Comparison of ENCODE assay signal across 30 mouse cellular contexts in genomic region chr2:12978771-12979170, GRCm38 (mm10). TPM values are rescaled to one million over a fixed set of nuclear protein-coding genes. Genes with fewer than 3 reads are reported as not detected.
A peak's percentile ranks its signal among the peaks of the same experiment; 100 is the strongest.
DNase-seq lines count a peak whose midpoint lies in the region; ATAC-seq and TF ChIP-seq lines count a peak whose summit lies in the region.
"Had no signal": no experiment of that assay in that cellular context is flagged by ENCODE, and none has a peak within 500 bp of the region (broad histone marks: within the 10 kb centered on the region; RNA-seq: fewer than 3 reads in every experiment).

No protein-coding gene starts in this region.

- no peaks in the 10 kb centered on the region for H3K36me3 ChIP-seq in forebrain, postnatal 0 days (ENCODE audit: insufficient read depth)
- H3K36me3 ChIP-seq in forebrain, embryonic 10.5 days (replicated peaks), result no peaks in the 10 kb centered on the region
- H3K36me3 ChIP-seq: forebrain, embryonic 12.5 days; hindbrain, embryonic 15.5 days had no signal

- DNase-seq in cerebellum, postnatal 14 days, result peak; percentile 36 to 50
- no peak for DNase-seq in cerebellum, postnatal 4 days (ENCODE audit: low spot score in 2 of 2)
- peak; percentile 41 for DNase-seq in forebrain, postnatal 0 days
- DNase-seq in forebrain, embryonic 10.5 days (ENCODE audit: extremely low spot score, low spot score), result no peak
- DNase-seq in left cerebral cortex, postnatal 4 days, result peak; percentile 29
- no peak for DNase-seq in left cerebral cortex, adult 9 months (ENCODE audit: low spot score in 2 of 2)
- peak; percentile 14 for DNase-seq in brain, adult 2 months (ENCODE audit: low read depth, low spot score)
- no peak for DNase-seq in liver
- DNase-seq: adrenal gland, postnatal 10 days; adrenal gland, postnatal 36 days; B cell, adult 2 months; cerebellum, adult 11-12 months; cerebellum, adult 9-10 months; cerebellum, postnatal 36 days; gastrocnemius, postnatal 10 days; gastrocnemius, postnatal 36 days; heart, adult 2 months; heart, postnatal 14 days; heart, postnatal 4 days; kidney, adult 18-20 months had no signal

- H3K27me3 ChIP-seq in forebrain, postnatal 0 days (ENCODE audit: insufficient read depth, low read length), result no peaks in the 10 kb centered on the region
- peaks cover 38% of the 10 kb centered on the region for H3K27me3 ChIP-seq in forebrain, embryonic 10.5 days (ENCODE audit: poor library complexity, severe bottlenecking)
- H3K27me3 ChIP-seq: CH12.LX; heart, embryonic 13.5 days; hindbrain, embryonic 15.5 days had no signal

- TF ChIP-seq CTCF in forebrain, postnatal 0 days (IDR thresholded peaks at IDR 0.05; ENCODE audit: low read depth), result no peak

- WGBS in forebrain, postnatal 0 days, result 48% methylated on average over 4 of the region's 4 CpGs
- WGBS in forebrain, embryonic 10.5 days, result 89% methylated on average over 4 of the region's 4 CpGs

- H3K9ac ChIP-seq in forebrain, postnatal 0 days, result no peak overlapping the region
- H3K9ac ChIP-seq: forebrain, embryonic 12.5 days; heart, embryonic 13.5 days; hindbrain, embryonic 15.5 days had no signal

- ATAC-seq in forebrain, postnatal 0 days, result no peak
- ATAC-seq: intestine, embryonic 16.5 days; Patski had no signal

- no peaks in the 10 kb centered on the region for H3K9me3 ChIP-seq in forebrain, postnatal 0 days (ENCODE audit: low read length)
- H3K9me3 ChIP-seq in forebrain, embryonic 10.5 days, result no peaks in the 10 kb centered on the region
- H3K9me3 ChIP-seq: forebrain, embryonic 12.5 days; G1E; heart, embryonic 10.5 days; heart, embryonic 13.5 days; hindbrain, embryonic 15.5 days had no signal

- intact Hi-C loops in left cerebral cortex, postnatal 4 days (cut with DNase I), result loop anchor here (10.0 kb wide), 1 partner anchor 164 kb away; no protein-coding TSS in a partner anchor

- H3K4me2 ChIP-seq in forebrain, postnatal 0 days (ENCODE audit: low read depth), result no peak overlapping the region
- H3K4me2 ChIP-seq: forebrain, embryonic 12.5 days; heart, embryonic 13.5 days; hindbrain, embryonic 15.5 days had no signal

- H3K27ac ChIP-seq in forebrain, postnatal 0 days (ENCODE audit: low read depth, low read length), result no peak overlapping the region
- no peak overlapping the region for H3K27ac ChIP-seq in forebrain, embryonic 10.5 days
- H3K27ac ChIP-seq: forebrain, embryonic 12.5 days; heart, adult 2 months; heart, embryonic 10.5 days; heart, embryonic 13.5 days; hindbrain, embryonic 15.5 days had no signal

- no peak overlapping the region for H3K4me3 ChIP-seq in forebrain, postnatal 0 days (ENCODE audit: low read depth, low read length)
- H3K4me3 ChIP-seq in forebrain, embryonic 10.5 days, result no peak overlapping the region
- H3K4me3 ChIP-seq: forebrain, embryonic 12.5 days; heart, adult 2 months; heart, embryonic 10.5 days; heart, embryonic 13.5 days; hindbrain, embryonic 15.5 days had no signal

- H3K4me1 ChIP-seq in forebrain, postnatal 0 days (ENCODE audit: insufficient read depth), result no peaks in the 10 kb centered on the region
- peaks cover 8% of the 10 kb centered on the region for H3K4me1 ChIP-seq in forebrain, embryonic 10.5 days
- H3K4me1 ChIP-seq: forebrain, embryonic 12.5 days; hindbrain, embryonic 15.5 days had no signal

RNA-seq across cellular contexts. Expression of gene C1ql3, which starts 32.8 kb away (rescaled TPM):
- 14.6 and 20.7 TPM in 2 replicates for total RNA-seq in forebrain, postnatal 0 days (2014; rRNA removed)
- polyA plus RNA-seq in forebrain, postnatal 0 days (2015; fragmentation: Nextera tagmentation; extraction: Ambion mirVana), result 2.1 and 3.5 TPM in 2 replicates
- polyA plus RNA-seq in forebrain, embryonic 10.5 days (2016; fragmentation: Nextera tagmentation; extraction: Ambion mirVana), result 0.14 and 0.25 TPM in 2 replicates
- total RNA-seq in left cerebral cortex, postnatal 4 days (2021), result 10 to 100 TPM; 20.3 to 25.0 TPM
- total RNA-seq: adrenal gland, adult 18-20 months; adrenal gland, postnatal 36 days; granulocyte monocyte progenitor cell, adult 5-6 weeks; heart, adult 2 months; heart, postnatal 14 days had no signal
- polyA plus RNA-seq: G1E; heart, adult 2 months had no signal

RNA-seq across cellular contexts. Expression of gene Pter, which starts 54.9 kb away (rescaled TPM):
- total RNA-seq in forebrain, postnatal 0 days (2014; rRNA removed), result 3.6 and 4.6 TPM in 2 replicates
- polyA plus RNA-seq in forebrain, postnatal 0 days (2015; fragmentation: Nextera tagmentation; extraction: Ambion mirVana), result 3.8 and 5.4 TPM in 2 replicates
- polyA plus RNA-seq in forebrain, embryonic 10.5 days (2016; fragmentation: Nextera tagmentation; extraction: Ambion mirVana), result 14.6 and 16.4 TPM in 2 replicates
- total RNA-seq in left cerebral cortex, postnatal 4 days (2021), result 1 to 10 TPM; 1.3 to 1.8 TPM

Comparison
In these comparisons a context has a peak if more than half of its experiments do, and no peak if none do; other contexts are left out.
1. DNase-seq: peak in cerebellum, postnatal 14 days (2 of 2), forebrain, postnatal 0 days (single experiment), left cerebral cortex, postnatal 4 days (single experiment) and brain, adult 2 months (single experiment); none in cerebellum, postnatal 4 days (0 of 2), forebrain, embryonic 10.5 days (single experiment), left cerebral cortex, adult 9 months (0 of 2) and liver (single experiment).